Mouse (Mus musculus): ENCODE data around the gene Cyp46a1. TPM values are rescaled to one million over a fixed set of nuclear protein-coding genes. Genes with fewer than 3 reads are reported as not detected.

The Cyp46a1 gene
- polyA plus RNA-seq, 1 experiment from 2014 or later, result 5.2 TPM

DNA sequence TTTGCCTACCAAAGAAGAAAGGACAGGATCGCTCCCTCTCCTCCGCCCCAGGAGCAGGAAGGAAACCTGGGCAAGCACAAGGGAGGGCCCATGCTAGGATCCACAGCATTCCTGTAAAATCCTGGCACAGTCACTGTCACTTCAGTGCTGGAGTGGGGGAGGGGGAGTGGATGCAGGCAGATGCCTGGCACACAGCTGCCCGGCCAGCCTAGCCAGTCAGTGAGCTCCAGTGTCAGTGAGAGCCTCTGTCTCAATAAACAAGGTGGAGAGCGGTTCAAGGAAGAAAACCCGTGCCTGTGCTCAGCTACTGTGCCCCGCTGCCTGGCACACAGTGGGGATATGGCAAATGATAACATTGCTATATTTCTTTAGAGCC, 61.1 kb downstream of the Cyp46a1 start:
- Histone ChIP-seq H3K27me3 (ENCODE audit: insufficient read depth, low read length) (no peaks in the 10 kb centered on the region), H3K27ac (no peak overlapping the region), H3K9ac (ENCODE audit: low read depth, low read length) (no peak overlapping the region), H3K36me3 (ENCODE audit: insufficient read depth, low read length) (no peaks in the 10 kb centered on the region), H3K9me3 (replicated peaks; ENCODE audit: low read length) (no peaks in the 10 kb centered on the region), H3K4me2 (ENCODE audit: low read length) (no peak overlapping the region), H3K4me3 (replicated peaks; ENCODE audit: low read depth, low read length) (no peak overlapping the region), H3K4me1 (replicated peaks; ENCODE audit: insufficient read depth, low read length) (peaks cover 32% of the 10 kb centered on the region)
- TF ChIP-seq CTCF (IDR thresholded peaks at IDR 0.05; ENCODE audit: low read depth), result no peak
- ATAC-seq (replicated peaks; ENCODE audit: low FRiP score, low read depth) (no peak), DNase-seq (ENCODE audit: low spot score) (no peak)
- WGBS, result 81% methylated on average over 6 of the region's 6 CpGs

DNA sequence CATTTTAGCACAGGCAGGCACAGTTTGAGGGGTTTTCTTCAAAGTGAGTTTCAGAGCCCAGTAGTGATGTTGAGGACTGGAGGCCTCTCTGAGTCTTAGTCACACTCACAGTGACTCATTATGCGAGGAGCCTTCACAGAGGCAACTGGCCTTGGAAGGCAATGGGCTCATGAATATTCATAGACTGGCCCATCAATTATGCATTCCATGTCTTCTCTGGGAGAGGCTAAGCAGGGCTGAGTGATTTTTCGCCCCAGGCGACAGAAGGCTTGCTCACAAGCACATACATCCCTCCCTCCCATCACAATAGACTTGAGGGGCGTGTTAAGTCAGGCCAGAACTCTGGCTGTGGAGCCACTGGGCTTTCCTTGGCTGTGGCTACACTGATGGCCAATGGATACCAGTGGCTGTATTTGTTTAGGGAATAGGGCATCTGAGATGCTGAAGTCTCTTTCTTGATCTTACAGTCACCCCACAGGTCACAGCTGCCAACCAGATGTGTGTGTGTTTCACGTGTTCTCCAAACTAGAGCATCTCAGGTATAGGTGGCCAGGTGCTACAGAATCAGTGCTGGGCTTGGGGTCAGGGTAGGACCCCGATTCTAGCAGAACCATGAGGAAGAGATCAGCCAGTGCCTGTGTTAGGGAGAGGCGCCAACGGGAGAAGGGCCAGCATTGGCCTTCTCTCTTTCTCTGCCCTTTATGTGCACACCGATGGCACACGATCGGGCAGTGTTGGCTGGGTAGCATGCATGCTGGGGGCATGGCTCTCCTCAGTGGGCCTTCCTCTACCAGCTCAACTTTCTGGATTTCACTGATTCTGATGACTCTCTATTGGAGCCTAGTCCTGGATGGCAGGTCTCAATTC, 62.1 kb downstream of the Cyp46a1 start:
- Histone ChIP-seq H3K27ac (no peak overlapping the region), H3K27me3 (ENCODE audit: insufficient read depth, low read length) (no peaks in the 10 kb centered on the region), H3K9me3 (replicated peaks; ENCODE audit: low read length) (no peaks in the 10 kb centered on the region), H3K4me2 (ENCODE audit: low read length) (no peak overlapping the region), H3K4me3 (replicated peaks; ENCODE audit: low read depth, low read length) (no peak overlapping the region), H3K4me1 (replicated peaks; ENCODE audit: insufficient read depth, low read length) (peaks cover 32% of the 10 kb centered on the region), H3K36me3 (ENCODE audit: insufficient read depth, low read length) (no peaks in the 10 kb centered on the region), H3K9ac (ENCODE audit: low read depth, low read length) (no peak overlapping the region)
- ATAC-seq (replicated peaks; ENCODE audit: low FRiP score, low read depth) (peak; percentile 60; the same call in 1 of the 2 replicates), DNase-seq (ENCODE audit: low spot score) (peak; percentile 65)
- 78% methylated on average over 11 of the region's 11 CpGs for WGBS
- TF ChIP-seq CTCF (IDR thresholded peaks at IDR 0.05; ENCODE audit: low read depth), result no peak

- H3K4me3 ChIP-seq (replicated peaks; ENCODE audit: low read depth, low read length), result no peak overlapping the region
- TF ChIP-seq CTCF (IDR thresholded peaks at IDR 0.05; ENCODE audit: low read depth), result no peak
- no peak for ATAC-seq (replicated peaks; ENCODE audit: low FRiP score, low read depth)
- H3K9ac ChIP-seq (ENCODE audit: low read depth, low read length), result no peak overlapping the region
- H3K27ac ChIP-seq, result no peak overlapping the region
- H3K27me3 ChIP-seq (ENCODE audit: insufficient read depth, low read length), result no peaks in the 10 kb centered on the region
- WGBS, result 70% methylated on average over 7 of the region's 7 CpGs
- no peak overlapping the region for H3K4me2 ChIP-seq (ENCODE audit: low read length)
- peaks cover 20% of the 10 kb centered on the region; the same call in 1 of the 2 replicates for H3K4me1 ChIP-seq (replicated peaks; ENCODE audit: insufficient read depth, low read length)
- no peaks in the 10 kb centered on the region for H3K9me3 ChIP-seq (replicated peaks; ENCODE audit: low read length)
- H3K36me3 ChIP-seq (ENCODE audit: insufficient read depth, low read length), result no peaks in the 10 kb centered on the region
- DNase-seq (ENCODE audit: low spot score), result no peak
These were observed 64.5 kb downstream of the Cyp46a1 start for GRCm38 (mm10) chr12:108398681-108399080.

GRCm38 (mm10) chr12:108399191-108399590, 65.0 kb downstream of the Cyp46a1 start:
- no peak for TF ChIP-seq CTCF (IDR thresholded peaks at IDR 0.05; ENCODE audit: low read depth)

DNA sequence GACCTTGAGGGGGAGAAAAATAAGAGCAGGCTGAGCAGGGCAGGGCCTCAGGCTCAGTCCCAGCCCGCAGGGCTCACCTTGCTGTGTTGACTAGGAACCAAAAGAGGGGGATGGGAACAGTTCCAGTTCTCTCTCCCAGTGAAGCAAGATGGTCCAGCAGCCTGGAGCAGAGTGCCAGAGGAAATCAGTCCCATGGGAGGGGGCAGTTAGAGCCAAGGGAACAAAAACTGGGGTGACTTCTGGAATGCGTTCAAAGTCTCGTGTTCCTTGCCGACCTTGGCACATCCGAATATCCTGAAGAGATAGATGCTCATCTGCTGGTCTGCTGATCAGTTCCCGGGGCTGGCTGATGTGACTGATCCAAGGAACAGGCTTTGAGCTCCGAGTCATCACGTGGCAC, 66.8 kb downstream of the Cyp46a1 start:
- no peak overlapping the region for H3K27ac ChIP-seq
- no peak for TF ChIP-seq CTCF (IDR thresholded peaks at IDR 0.05; ENCODE audit: low read depth)
- H3K4me3 ChIP-seq (replicated peaks; ENCODE audit: low read depth, low read length), result no peak overlapping the region
- no peak overlapping the region for H3K9ac ChIP-seq (ENCODE audit: low read depth, low read length)
- DNase-seq (ENCODE audit: low spot score) (no peak), ATAC-seq (replicated peaks; ENCODE audit: low FRiP score, low read depth) (no peak)
- H3K9me3 ChIP-seq (replicated peaks; ENCODE audit: low read length), result no peaks in the 10 kb centered on the region
- no peaks in the 10 kb centered on the region for H3K36me3 ChIP-seq (ENCODE audit: insufficient read depth, low read length)
- no peaks in the 10 kb centered on the region for H3K27me3 ChIP-seq (ENCODE audit: insufficient read depth, low read length)
- no peak overlapping the region for H3K4me2 ChIP-seq (ENCODE audit: low read length)
- WGBS, result 73% methylated on average over 8 of the region's 8 CpGs
- H3K4me1 ChIP-seq (replicated peaks; ENCODE audit: insufficient read depth, low read length), result peaks cover 8% of the 10 kb centered on the region; the same call in 1 of the 2 replicates

More at GRCm38 (mm10) chr12:108399191-108399590, 65.0 kb downstream of the Cyp46a1 start:
- Histone ChIP-seq H3K27ac (no peak overlapping the region), H3K4me1 (replicated peaks; ENCODE audit: insufficient read depth, low read length) (peaks cover 16% of the 10 kb centered on the region; the same call in 1 of the 2 replicates), H3K4me3 (replicated peaks; ENCODE audit: low read depth, low read length) (no peak overlapping the region), H3K9me3 (replicated peaks; ENCODE audit: low read length) (no peaks in the 10 kb centered on the region), H3K4me2 (ENCODE audit: low read length) (no peak overlapping the region), H3K27me3 (ENCODE audit: insufficient read depth, low read length) (no peaks in the 10 kb centered on the region), H3K36me3 (ENCODE audit: insufficient read depth, low read length) (no peaks in the 10 kb centered on the region), H3K9ac (ENCODE audit: low read depth, low read length) (no peak overlapping the region)
- 87% methylated on average over 8 of the region's 8 CpGs for WGBS
- no peak for DNase-seq (ENCODE audit: low spot score)
- no peak for ATAC-seq (replicated peaks; ENCODE audit: low FRiP score, low read depth)

DNA sequence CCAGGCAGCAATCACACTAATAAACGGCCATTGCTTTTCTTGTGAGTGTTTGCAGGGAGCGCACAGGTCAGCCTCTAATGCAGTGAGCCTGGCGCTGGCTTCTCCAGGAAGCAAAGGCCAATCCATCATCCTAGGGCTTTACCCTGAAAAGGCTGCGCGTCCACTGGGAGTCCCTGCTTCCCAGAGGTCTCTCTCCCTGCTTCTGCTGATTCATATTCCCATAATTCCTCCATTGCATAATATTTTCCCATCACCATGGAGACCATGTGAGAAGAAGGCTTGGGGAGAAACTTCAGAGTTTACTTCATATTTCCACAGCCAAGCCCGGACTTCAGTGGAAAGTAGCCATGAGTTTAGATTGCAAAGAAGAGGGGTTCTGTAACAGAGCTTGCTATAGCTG, 69.8 kb downstream of the Cyp46a1 start:
- no peak overlapping the region for H3K4me3 ChIP-seq (replicated peaks; ENCODE audit: low read depth, low read length)
- ATAC-seq (replicated peaks; ENCODE audit: low FRiP score, low read depth), result peak; percentile 66
- 44% methylated on average over 6 of the region's 6 CpGs for WGBS
- H3K27ac ChIP-seq, result peak overlapping the region; percentile 37; the same call in 1 of the 2 replicates
- DNase-seq (ENCODE audit: low spot score), result peak; percentile 90
- H3K27me3 ChIP-seq (ENCODE audit: insufficient read depth, low read length), result no peaks in the 10 kb centered on the region
- no peaks in the 10 kb centered on the region for H3K4me1 ChIP-seq (replicated peaks; ENCODE audit: insufficient read depth, low read length)
- H3K9me3 ChIP-seq (replicated peaks; ENCODE audit: low read length), result no peaks in the 10 kb centered on the region
- no peak overlapping the region for H3K4me2 ChIP-seq (ENCODE audit: low read length)
- H3K36me3 ChIP-seq (ENCODE audit: insufficient read depth, low read length), result no peaks in the 10 kb centered on the region
- TF ChIP-seq CTCF (IDR thresholded peaks at IDR 0.05; ENCODE audit: low read depth), result no peak; the same call in 1 of the 2 replicates
- H3K9ac ChIP-seq (ENCODE audit: low read depth, low read length), result no peak overlapping the region
